Mouse (Mus musculus) stomach, adult 2 months (tissue): ENCODE data around the gene Hgd. TPM values are rescaled to one million over a fixed set of nuclear protein-coding genes. Genes with fewer than 3 reads are reported as not detected.

ENCODE experiments used
- polyA plus RNA-seq: library from polyadenylated mRNA; depleted of rRNA; stranded (reverse); fragments of >200 nt; gene quantifications from 2 replicates; pipeline ENCODE4 v1.2.3, GENCODE M21; 2012; rRNA removed

Gene Hgd
- polyA plus RNA-seq = 0.12 TPM in 1 of 2 replicates, not detected in the other

DNA sequence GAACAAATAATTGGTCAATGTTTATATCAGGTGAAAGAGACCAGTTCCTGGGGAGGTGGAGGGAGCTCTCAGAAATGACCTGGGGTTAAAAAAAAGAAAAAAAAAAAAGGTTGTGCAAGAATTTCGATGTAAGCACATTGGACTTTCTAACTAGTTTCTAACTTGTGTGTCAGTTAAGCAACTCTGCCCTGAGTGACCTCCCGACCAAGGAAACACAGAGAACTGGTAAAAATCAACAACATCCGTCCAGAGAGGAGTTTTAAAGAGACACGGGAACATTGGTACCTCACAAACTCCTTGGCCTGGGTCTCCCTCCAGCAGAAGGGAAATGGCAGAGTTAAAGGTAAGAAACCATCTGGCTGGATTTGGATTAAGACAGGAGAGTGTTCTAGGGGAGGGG lies at the start of gene Hgd:
Gene Hgd (plus strand): TSS at position 160 of the 400 bp plus-strand sequence.

GRCm38 (mm10) chr16:37539611-37540580 lies 40.1 kb upstream of the Hgd start, which contains the start of the genes Gtf2e1 and Rabl3:
Gene Gtf2e1, minus strand, starts transcription at chr16:37539789.
Gene Rabl3, plus strand, starts transcription at chr16:37539885.

GRCm38 (mm10) chr16:37653731-37654657 lies 74.0 kb downstream of the Hgd start, which contains the start of gene Ndufb4:
Gene Ndufb4, minus strand, starts transcription at chr16:37654453.

Other genes starting within 250 kb of the Hgd start
- gene Stxbp5l, start 195.2 kb upstream of the Hgd start, polyA plus RNA-seq = 0.06 TPM in 1 of 2 replicates, not detected in the other
- gene Gtf2e1, start 40.4 kb upstream of the Hgd start, polyA plus RNA-seq = 0.62 and 0.83 TPM in 2 replicates
- 0.11 and 0.48 TPM in 2 replicates for gene Rabl3, start 40.3 kb upstream of the Hgd start, polyA plus RNA-seq
- gene Ndufb4, start 74.3 kb downstream of the Hgd start, polyA plus RNA-seq = 40.4 and 60.8 TPM in 2 replicates
- gene Fstl1, start 196.7 kb downstream of the Hgd start, polyA plus RNA-seq = 7.8 and 9.6 TPM in 2 replicates